Mouse (Mus musculus): ENCODE measurements at regions not wholly inside any gene's neighbourhood (a gene's known extent, or its start where the extent isn't known, plus 50 kb on each side); places are given as distances from the start of the nearest gene placed in this dataset.

DNA sequence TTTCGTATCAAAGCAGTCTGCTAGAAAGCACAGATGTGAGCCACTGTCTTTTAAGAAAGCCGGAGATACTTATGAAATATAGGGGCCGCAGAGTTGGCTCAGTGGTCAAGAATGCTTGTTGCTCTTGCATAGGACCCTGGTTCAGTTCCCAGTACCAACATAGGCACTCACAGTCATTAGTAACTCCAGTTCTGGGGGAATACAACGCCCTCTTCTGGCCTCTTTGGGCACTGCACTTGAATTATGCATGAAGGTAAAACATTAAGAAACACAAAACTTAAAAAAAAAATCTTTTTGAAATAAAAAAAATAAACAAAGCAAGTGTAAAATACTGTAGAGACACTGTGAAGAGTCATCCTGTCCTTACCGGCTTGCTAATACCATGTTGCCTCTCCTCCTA is 94.7 kb upstream of the Irf2bp2 start:
- DNase-seq (ENCODE audit: low read depth in 2 of 2, low spot score in 2 of 2), result no peak

DNA sequence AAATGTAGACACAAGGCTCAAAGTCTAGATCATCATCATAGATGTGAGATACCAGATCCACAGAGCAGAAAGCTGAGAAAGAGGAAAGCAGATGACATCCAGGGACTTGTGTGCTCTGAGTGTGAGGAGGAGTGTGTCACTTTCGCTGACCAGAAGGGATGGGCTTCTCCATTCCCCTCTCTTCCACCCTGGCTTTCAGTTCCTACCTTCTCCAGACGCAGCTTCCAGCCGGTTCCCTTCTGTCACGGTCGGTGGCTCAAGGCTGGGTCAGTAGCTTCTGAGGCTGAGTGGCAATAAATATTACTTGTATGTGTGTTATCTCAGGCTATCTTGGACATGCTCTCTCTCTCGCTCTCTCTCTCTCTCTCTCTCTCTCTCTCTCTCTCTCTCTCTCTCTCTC is 94.2 kb upstream of the Irf2bp2 start:
- DNase-seq (ENCODE audit: low read depth in 2 of 2, low spot score in 2 of 2), result no peak

DNA sequence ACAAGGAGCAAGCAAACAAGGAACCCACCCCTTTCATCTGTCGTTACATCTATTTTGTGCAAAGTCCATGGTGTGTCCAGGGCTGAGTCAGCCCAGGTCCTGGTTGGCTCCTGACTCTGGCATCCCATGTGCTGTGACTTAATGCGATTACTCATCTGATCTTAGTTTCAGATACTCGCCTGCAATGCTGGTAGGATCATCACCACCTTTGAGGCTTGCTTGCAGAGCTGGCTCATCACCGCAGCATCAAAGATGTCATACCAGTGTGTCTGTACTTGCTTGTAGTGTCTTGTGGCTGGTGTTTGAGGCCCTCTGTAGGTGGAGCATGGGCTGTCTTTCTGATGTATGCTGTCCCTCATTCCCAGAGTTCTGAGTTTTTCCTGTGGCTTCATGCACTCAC is 93.0 kb upstream of the Irf2bp2 start:
- DNase-seq (ENCODE audit: low read depth in 2 of 2, low spot score in 2 of 2), result peak in 1 of 2 experiments; percentile 27

DNA sequence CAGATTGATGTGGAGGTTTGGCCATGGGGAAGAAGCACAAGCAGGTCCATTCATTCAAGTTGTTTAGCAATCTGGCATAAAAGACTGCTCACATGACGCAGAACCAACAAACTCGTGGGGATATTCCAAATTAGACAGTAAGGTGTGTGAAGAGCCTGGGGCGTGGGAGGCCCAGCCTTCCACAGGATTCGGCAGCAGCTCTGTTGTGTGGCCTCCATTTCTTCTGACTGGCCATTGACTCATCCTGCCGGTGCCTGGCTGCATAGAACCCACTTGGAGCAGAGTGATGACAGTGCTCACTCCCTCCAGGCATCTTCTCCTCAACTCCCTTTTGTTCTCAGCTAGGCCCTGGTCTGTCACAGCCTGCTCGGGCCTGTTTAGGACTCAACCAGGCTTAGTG is 91.6 kb upstream of the Irf2bp2 start:
- DNase-seq (ENCODE audit: low read depth in 2 of 2, low spot score in 2 of 2), result no peak

- no peak for DNase-seq (ENCODE audit: low read depth in 2 of 2, low spot score in 2 of 2)
Observed at GRCm38 (mm10) chr8:126683950-126684349, 90.2 kb upstream of the Irf2bp2 start.

DNA sequence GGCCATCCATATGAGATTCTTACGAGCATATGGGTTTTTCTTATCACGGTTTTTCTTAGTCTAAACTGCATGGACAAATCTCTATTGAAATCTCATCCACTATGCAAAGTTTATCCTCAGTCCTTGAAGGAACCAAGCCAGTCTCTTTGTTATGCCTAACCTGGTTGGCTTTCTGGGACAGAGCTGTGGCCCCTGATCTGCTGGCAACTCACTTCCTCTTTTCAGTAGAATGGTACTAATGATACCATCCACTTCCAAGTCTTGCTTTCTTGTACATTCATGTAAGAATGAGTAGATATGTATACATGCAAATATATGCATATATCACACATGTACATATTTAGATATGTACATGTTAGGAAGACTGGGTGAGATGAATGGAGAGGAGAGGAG is 89.8 kb upstream of the Irf2bp2 start:
- no peak for DNase-seq (ENCODE audit: low read depth in 2 of 2, low spot score in 2 of 2)

- no peak for DNase-seq (ENCODE audit: low read depth in 2 of 2, low spot score in 2 of 2)
Observed at GRCm38 (mm10) chr8:126682817-126683554, 89.2 kb upstream of the Irf2bp2 start.

- no peak for DNase-seq (ENCODE audit: low read depth in 2 of 2, low spot score in 2 of 2)
Observed at GRCm38 (mm10) chr8:126681948-126682651, 88.3 kb upstream of the Irf2bp2 start.

DNA sequence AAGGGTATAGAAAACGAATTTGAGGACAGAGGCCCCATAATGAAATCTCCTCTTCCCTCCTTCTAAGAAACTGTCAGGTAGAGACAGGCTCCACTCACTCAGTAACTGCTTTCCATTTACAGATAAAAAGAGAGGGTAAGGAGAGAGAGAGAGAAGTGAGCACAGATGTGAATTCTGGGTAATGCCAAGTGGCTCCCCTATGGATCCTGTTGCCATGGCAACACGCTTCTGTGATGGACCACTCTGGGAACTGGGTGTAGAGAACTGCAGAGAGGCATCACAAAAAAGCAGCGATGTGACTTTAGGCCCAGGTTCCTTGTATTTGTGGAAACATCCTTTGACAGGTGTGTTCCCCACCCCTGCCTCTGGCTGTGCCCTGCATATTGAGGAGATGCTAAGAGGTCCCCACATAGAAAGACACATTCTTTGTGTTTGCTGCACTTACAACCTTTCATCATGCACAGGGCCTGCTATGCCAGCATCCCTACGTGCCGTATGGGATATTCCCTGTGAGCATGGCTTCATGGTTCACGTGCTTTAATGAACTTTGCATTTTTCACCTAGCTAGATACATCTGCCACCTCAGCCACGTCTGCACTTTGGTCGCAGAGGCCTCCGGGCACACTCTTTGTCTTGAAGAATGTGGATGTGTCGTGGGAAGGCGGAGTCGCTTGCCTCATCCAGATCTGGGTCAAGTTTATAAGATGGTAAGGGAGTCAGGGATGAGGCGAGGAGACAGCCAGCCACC is 84.4 kb upstream of the Irf2bp2 start:
- DNase-seq (ENCODE audit: low read depth in 2 of 2, low spot score in 2 of 2), result no peak

DNA sequence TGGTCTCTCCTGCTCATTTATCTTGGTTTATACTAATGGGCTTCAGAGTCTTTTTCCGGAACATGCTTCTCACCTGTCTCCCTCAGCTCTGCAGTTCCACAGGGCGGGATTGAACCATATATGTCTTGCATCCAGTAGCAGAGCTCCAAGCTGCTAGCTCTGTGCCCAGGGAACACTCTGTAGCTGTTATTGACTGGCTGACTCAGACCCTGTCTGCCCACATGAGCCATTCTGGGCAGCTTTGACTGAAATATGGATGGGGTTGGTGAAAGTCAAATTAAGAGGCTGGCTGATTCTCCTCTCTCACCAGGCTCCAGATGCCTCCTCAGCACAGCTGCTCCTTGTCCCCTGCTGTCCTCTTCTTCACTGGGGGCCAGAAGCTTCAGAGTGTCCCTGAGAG is 81.4 kb upstream of the Irf2bp2 start:
- no peak for DNase-seq (ENCODE audit: low read depth in 2 of 2, low spot score in 2 of 2)

DNA sequence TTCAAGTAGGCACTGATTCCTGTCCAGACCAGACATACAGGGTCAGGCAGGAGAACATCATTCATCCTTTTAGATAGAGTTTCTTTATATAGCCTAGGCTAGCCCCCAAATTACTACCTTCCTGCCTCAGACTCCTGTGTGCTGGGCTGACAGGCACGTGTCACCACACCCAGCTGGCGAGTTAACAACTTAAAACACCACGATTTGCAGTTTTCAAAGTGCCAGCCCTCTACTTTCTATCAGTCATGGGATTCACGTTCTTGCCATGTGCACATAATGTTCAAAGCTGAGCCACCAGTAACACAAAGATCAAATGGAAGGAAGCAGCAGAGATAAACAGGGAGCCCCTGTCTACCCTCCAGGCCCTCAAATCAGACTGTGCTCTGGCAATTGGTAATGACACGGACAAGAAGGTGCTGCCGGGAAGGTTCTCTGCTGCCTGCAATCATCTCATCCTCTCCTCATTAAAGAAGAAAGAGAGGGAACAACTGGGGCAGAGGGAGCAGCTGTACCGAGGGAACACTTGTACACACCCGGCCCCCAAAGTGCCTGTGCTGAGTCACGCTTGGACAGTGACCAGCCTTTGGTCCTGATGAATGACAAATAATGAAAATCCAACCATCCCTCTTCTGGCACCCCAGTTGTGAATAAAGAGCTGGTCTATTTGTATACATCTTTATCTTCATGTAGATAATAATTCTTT is 79.4 kb upstream of the Irf2bp2 start:
- no peak for DNase-seq (ENCODE audit: low read depth in 2 of 2, low spot score in 2 of 2)

DNA sequence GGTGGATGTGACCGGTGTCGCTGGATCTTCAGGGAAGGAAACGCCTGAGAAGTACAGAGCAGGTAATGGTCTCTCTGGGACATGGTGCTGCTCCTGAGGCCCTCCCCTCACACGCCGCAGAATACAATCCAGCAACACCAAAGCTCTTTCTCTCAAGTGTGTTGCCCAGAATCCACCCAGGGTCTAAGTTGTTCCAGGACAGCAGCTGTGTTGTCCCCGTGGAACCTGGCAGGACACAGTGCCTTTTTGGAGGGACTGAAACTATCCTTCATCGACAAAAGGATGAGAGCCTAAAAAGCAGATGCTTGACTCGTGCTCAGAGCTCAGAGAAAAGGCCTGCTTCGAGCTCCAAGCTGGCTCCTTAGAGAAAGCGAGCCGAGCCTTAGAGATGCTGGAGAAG is 77.8 kb upstream of the Irf2bp2 start:
- DNase-seq (ENCODE audit: low read depth in 2 of 2, low spot score in 2 of 2), result no peak

DNA sequence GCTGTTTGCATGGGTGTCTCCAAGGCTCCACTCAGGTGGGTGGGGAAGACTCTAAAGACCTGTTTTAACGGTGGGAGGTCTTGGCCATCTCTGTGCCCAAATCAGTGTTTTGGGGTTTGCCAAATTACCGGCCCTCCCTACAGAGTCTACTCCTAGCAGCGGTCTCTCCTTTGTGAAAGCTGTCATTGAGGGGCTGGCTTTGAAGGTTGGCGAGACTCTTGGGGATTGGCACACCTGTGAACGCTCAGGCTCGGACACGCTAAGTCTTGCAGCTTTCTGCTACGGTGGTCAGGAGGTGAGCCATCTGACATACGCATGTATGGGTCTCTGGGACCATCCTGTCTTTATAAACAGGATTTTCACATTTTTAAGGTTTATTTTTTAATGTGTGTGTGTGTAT is 76.1 kb upstream of the Irf2bp2 start:
- no peak for DNase-seq (ENCODE audit: low read depth in 2 of 2, low spot score in 2 of 2)

- DNase-seq (ENCODE audit: low read depth in 2 of 2, low spot score in 2 of 2), result no peak
Observed at GRCm38 (mm10) chr8:126669154-126669553, 75.4 kb upstream of the Irf2bp2 start.

GRCm38 (mm10) chr8:126668657-126669025 is 74.9 kb upstream of the Irf2bp2 start:
- no peak for DNase-seq (ENCODE audit: low read depth in 2 of 2, low spot score in 2 of 2)

DNA sequence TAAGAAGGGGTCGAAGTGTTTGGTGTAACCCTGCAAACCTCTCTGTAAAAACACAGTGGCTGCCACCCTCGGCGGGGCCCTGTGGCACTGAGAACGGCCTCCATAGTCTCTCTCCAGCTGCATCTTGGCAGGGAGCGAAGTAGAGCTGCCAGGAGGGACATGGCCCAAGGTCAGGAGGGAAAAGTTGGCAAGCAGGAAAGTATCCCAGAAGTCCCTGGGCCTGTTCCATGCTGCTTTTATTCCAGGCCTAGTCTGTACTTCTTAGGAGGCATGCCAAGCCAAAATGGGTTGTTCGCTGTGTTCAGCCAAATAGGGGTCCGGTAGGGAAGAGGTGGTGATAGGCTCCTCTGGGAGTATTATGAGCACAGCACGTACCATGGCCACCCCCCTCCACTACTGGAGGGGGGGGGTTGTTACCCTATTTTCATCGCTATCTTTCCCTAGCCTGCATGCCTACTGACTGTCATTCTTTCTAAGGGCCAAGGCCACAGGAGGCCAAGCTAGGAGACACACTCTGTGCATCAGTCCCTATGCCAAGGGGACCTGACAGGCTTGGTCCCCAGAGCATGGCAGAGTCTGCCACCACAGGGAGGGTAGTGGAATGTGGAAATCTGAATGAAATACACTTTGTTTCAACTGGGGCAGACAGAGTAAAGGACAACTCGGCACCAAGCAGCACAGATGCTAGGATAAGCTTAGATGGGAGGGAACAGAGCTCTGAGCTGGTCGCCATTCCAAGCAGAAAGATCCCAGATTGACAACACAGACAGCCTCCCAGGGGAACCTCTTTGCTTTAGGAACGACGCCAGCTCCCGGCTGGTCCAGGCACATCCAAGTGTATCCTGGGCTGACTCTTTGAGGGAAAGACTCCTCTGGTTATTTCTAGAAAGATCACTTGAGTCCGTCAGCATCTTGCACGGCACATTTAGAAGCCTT is 74.2 kb upstream of the Irf2bp2 start:
- no peak for DNase-seq (ENCODE audit: low read depth in 2 of 2, low spot score in 2 of 2)

DNA sequence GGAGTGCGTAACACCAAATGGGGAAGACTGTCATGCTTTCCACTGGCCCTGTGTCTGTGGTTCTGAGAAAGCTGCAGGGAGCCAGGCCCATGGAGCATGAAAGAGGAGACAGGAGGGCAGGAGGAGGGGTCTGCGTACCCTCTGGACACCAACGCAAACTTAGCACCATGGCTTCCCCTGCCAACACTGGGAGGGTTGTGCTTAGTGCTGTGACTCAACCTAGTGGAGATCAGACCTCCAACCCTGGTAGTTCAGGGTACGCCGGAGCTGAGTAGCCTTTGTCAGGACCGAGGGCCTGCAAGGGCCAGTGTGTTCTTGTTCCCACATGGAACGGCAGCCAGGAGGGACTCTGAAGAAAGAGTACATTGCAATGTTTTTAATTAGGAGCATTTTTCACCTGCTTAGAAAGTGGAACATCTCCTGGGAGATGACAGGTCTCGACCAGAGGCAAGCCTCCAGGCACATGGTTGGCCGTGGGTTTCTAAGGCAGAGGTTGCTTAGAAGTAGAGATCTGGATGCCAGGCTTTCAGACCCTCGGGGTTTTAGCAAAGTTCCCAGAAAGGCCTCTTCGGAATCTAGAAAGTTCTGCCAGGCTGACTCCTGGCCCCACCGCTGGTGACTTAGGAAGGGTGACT is 73.4 kb upstream of the Irf2bp2 start:
- no peak for DNase-seq (ENCODE audit: low read depth in 2 of 2, low spot score in 2 of 2)

GRCm38 (mm10) chr8:126666327-126667085 is 72.7 kb upstream of the Irf2bp2 start:
- DNase-seq (ENCODE audit: low read depth in 2 of 2, low spot score in 2 of 2), result peak; percentile 86 to 90

DNA sequence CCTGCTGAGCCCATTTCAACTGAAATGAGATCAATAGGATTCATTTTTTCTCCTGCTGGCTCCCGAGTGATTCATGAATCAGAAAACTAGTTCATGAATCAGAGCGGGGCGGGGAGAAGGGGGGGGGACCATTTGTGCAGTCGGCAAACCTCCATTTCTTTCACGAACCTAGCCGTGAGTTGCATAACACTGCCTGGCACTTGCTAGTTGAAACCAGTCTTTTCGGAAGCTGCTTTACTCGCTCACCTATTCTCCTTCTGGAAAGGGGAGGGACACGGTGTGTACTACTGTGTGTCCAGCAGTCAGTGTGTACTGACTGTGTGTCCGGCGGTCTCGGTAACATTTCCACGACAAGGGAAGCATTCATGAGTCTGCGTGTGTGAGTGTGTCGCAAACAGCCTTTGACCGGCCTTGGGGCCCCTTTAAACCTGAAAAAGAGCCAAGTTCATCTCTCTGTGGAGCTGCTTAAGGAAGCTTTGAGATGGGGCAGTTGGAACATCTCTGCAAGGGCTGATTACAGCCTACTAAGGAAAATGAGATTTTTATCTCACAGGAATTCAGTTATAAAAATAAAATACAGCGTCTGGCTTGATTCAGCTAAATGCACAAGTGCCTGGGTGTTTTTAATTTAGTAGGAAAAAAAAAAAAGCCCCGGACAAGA is 71.9 kb upstream of the Irf2bp2 start:
- no peak for DNase-seq (ENCODE audit: low read depth in 2 of 2, low spot score in 2 of 2)
